Mouse (Mus musculus) forebrain, embryonic 12.5 days (tissue): ENCODE data around the gene Terb1. TPM values are rescaled to one million over a fixed set of nuclear protein-coding genes. Genes with fewer than 3 reads are reported as not detected.

Experiments
- ATAC-seq: fragments of 200-750 bp; cut with Nextera tagmentation; 2 replicates; pipeline ENCODE4 v1.8.0; 2017; ENCODE audit warnings: moderate TSS enrichment; ENCODE audit not compliant: low FRiP score
- H3K27ac ChIP-seq: fragments of 300-500 bp; sonication (generic); 2 replicates; pipeline ENCODE4 v1.5.1; 2016; ENCODE audit warnings: mild to moderate bottlenecking
- H3K27me3 ChIP-seq: fragments of 300-500 bp; sonication (generic); 2 replicates; pipeline ENCODE4 v1.6.1; 2016; ENCODE audit warnings: mild to moderate bottlenecking
- H3K36me3 ChIP-seq: fragments of 300-500 bp; sonication (generic); replicated peaks from 2 replicates; pipeline ENCODE4 v1.6.1; 2016; ENCODE audit warnings: mild to moderate bottlenecking
- H3K4me1 ChIP-seq: fragments of 300-500 bp; sonication (generic); 2 replicates; pipeline ENCODE4 v1.6.1; 2016
- H3K4me2 ChIP-seq: fragments of 300-500 bp; sonication (generic); 2 replicates; pipeline ENCODE4 v1.6.1; 2016; ENCODE audit warnings: mild to moderate bottlenecking, moderate library complexity
- H3K4me3 ChIP-seq: fragments of 300-500 bp; sonication (generic); replicated peaks from 2 replicates; pipeline ENCODE4 v1.5.1; 2016; ENCODE audit warnings: mild to moderate bottlenecking
- H3K9ac ChIP-seq: fragments of 300-500 bp; sonication (generic); 2 replicates; pipeline ENCODE4 v1.6.1; 2016; ENCODE audit warnings: mild to moderate bottlenecking
- H3K9me3 ChIP-seq: fragments of 300-500 bp; sonication (generic); 2 replicates; pipeline ENCODE4 v1.6.1; 2016
- WGBS: fragments of 180-500 bp; shearing (Covaris S2); methylation state at CpG from one replicate; pipeline ENCODE4 v1.1.7; 2016; 5-methylcytosine and 5-hydroxymethylcytosine counted together
- polyA plus RNA-seq: library from polyadenylated mRNA; unstranded; fragments of >200 nt; fragmentation: Nextera tagmentation; extraction: Ambion mirVana; gene quantifications from 2 replicates; pipeline ENCODE4 v1.2.1, GENCODE M21; 2016

The Terb1 gene
- 0.18 and 0.32 TPM in 2 replicates for polyA plus RNA-seq

DNA sequence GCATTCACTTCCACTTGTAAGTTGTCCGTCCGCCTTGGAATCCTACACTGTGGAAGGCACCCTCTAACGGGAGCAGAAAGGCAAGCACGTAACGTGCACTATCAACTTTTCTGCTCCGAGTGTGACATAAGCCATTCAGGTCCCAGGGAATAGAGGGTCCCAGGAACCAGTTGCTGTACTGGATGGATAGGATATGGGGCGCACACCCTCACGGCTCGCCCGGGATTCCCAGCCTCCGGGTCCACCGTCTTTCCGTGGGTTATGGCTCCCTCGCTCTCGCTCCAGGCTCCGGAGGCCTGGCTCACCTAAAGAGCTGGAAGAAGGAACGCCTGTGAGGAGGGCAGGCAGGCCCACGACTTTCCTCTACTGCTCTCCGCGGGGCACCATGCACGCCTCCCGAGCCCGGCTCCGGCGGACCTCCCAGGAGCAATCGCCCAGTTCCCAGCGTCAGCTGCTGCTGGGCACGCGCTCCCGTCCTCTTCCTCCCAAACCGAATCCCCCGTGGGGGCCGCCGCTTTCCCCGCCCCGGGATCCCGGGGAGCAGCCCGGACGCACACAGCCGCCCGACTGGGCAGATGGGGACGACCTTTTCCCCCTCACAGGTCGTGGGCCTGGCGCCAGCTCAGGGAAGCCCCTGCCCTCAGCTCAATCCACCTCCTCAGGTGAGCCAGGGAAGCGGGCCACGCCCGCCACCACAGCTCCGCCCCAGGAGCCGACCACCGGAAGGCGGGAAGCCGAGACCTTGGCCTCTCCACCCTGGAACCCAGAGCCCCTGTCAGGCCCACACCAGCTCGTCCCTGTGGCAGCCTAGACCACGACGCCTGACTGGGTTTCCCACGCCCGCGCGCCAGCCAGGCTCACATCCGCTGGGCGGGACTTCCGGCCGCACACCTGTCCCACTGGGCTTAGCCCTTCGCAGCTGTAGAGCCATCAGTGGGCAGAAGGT is at the start of gene Terb1:
Gene Terb1 (minus strand): TSS at position 850 of the 946 bp plus-strand sequence.
- Histone ChIP-seq H3K9me3 (no peaks in the 10 kb centered on the region), H3K4me2 (peak within 1 kb of the TSS; percentile 100), H3K27me3 (no peaks in the 10 kb centered on the region), H3K9ac (peak within 1 kb of the TSS; percentile 79), H3K36me3 (peaks cover 17% of the 10 kb centered on the region), H3K27ac (no peak within 1 kb of the TSS), H3K4me3 (peak within 1 kb of the TSS; percentile 56), H3K4me1 (peaks cover 13% of the 10 kb centered on the region)
- 1% methylated on average over 61 of the region's 64 CpGs for WGBS
- ATAC-seq = peak; percentile 75

DNA sequence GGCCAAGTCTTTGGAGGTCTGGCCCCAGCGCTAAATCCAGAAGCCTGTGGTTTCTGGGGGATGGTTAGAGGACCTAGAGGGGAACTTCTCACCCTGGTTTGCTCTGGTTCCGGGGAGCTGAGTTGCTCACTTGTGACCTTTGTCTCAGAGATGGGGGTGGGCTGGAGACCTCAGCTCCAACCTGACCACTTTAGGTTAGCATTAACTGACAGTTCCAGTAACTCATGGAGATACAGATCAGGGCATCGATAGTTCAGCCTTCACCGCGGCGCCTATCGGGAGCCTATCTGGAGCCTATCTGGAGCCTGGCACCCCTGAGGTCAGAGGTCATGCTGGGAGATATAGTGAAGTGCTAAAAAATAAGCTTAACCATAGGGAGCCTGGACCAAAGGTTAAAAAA is 47.5 kb upstream of the Terb1 start:
- peaks cover 4% of the 10 kb centered on the region; the same call in 1 of the 2 replicates for H3K27me3 ChIP-seq
- no peak for ATAC-seq
- 93% methylated on average over 7 of the region's 7 CpGs for WGBS
- H3K27ac ChIP-seq = no peak overlapping the region
- H3K9ac ChIP-seq = no peak overlapping the region
- no peak overlapping the region for H3K4me2 ChIP-seq
- no peak overlapping the region for H3K4me3 ChIP-seq
- H3K36me3 ChIP-seq = no peaks in the 10 kb centered on the region
- no peaks in the 10 kb centered on the region for H3K4me1 ChIP-seq
- no peaks in the 10 kb centered on the region for H3K9me3 ChIP-seq

- Histone ChIP-seq H3K36me3 (no peaks in the 10 kb centered on the region), H3K9me3 (no peaks in the 10 kb centered on the region), H3K27ac (no peak overlapping the region), H3K9ac (no peak overlapping the region), H3K4me1 (no peaks in the 10 kb centered on the region), H3K4me2 (no peak overlapping the region), H3K4me3 (no peak overlapping the region), H3K27me3 (peaks cover 4% of the 10 kb centered on the region; the same call in 1 of the 2 replicates)
- ATAC-seq = no peak
- 92% methylated on average over 4 of the region's 4 CpGs for WGBS
Measured at GRCm38 (mm10) chr8:104555191-104555590, 45.5 kb upstream of the Terb1 start.

DNA sequence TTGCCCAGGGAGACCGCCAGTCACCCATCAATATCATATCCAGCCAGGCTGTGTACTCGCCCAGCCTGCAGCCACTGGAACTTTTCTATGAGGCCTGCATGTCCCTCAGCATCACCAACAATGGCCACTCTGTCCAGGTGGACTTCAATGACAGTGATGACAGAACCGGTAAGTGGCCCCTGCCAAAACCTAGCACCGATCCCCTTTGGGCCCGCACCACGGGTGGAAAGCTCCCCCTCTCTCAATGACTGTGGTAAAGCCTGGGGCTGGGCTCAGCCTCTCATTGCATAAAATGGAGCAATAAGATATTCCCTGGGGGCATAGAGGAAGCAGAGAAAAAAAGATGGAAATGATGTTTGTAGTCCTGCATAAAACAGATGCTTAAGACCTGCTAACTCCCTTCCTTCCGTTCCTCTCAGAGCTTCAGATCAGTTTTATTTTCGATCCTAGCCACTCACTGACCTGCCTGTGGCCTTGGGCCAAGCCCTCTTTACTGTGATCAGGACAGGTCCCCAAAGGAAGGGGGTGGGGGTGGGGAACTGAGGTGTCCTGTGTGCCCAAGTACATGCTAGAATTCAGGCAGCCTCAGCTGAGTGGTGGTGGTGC is 33.8 kb upstream of the Terb1 start:
- no peak for ATAC-seq
- 84% methylated on average over 8 of the region's 8 CpGs for WGBS

DNA sequence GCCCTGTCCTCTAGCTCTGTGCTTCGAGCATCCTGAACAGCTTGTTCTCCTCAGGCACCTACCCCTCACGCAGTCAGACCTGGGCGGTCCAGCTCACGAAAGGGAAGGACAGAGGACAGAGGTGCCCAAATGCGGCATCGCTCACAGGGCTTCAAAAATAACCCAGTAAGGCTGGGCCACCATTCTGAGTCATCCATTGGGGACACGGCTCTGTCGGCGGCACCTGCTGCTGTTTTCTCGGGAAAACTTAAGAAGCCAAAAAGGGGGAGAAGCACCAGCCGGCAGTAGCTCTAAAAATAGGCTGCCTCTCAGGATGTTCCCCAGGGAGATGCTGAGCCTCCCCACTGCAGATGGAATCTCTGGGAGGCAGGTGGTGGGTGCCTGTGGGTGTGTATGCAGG is 32.5 kb upstream of the Terb1 start:
- no peak overlapping the region for H3K4me2 ChIP-seq
- H3K9ac ChIP-seq = no peak overlapping the region
- 0 out of 2 replicates have a peak overlapping the region, but pooled peaks have one; percentile 53 for H3K4me3 ChIP-seq
- WGBS = 8% methylated on average over 11 of the region's 11 CpGs
- H3K9me3 ChIP-seq = no peaks in the 10 kb centered on the region
- no peak for ATAC-seq
- peaks cover 17% of the 10 kb centered on the region for H3K4me1 ChIP-seq
- no peak overlapping the region for H3K27ac ChIP-seq
- H3K36me3 ChIP-seq = no peaks in the 10 kb centered on the region
- peaks cover 74% of the 10 kb centered on the region for H3K27me3 ChIP-seq

More for the DNA sequence above, 33.8 kb upstream of the Terb1 start:
- Histone ChIP-seq H3K9me3 (no peaks in the 10 kb centered on the region), H3K9ac (no peak overlapping the region), H3K27ac (no peak overlapping the region), H3K27me3 (peaks cover 61% of the 10 kb centered on the region), H3K36me3 (no peaks in the 10 kb centered on the region), H3K4me2 (no peak overlapping the region), H3K4me1 (peaks cover 17% of the 10 kb centered on the region), H3K4me3 (no peak overlapping the region)

DNA sequence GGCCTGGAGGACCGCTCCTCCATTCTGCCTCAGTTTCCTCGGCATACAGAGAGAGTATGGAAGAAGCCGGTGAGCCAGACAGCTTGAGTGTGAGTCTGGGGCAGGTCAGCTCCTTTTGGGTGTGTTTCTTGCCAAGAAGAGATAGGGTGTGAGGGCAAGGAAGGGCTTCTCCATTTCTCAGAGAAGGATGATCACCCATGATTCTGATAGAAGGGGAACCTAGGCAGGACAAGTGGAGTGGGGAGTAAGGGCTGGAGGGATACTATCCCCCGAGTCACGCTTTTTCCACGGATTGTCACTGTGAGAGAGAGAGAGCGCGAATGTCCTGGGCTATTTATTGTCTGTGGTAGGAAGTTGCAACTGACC is 31.8 kb upstream of the Terb1 start:
- 13% methylated on average over 8 of the region's 8 CpGs for WGBS
- Histone ChIP-seq H3K36me3 (no peaks in the 10 kb centered on the region), H3K27ac (no peak overlapping the region), H3K4me2 (peak overlapping the region; percentile 95), H3K4me1 (peaks cover 17% of the 10 kb centered on the region), H3K9me3 (no peaks in the 10 kb centered on the region), H3K27me3 (peaks cover 76% of the 10 kb centered on the region), H3K9ac (no peak overlapping the region), H3K4me3 (peak overlapping the region; percentile 53)
- no peak; the same call in 1 of the 2 replicates for ATAC-seq

GRCm38 (mm10) chr8:104540710-104541514 is 31.2 kb upstream of the Terb1 start:
- Histone ChIP-seq H3K4me3 (peak overlapping the region; percentile 53), H3K4me1 (peaks cover 17% of the 10 kb centered on the region), H3K27ac (no peak overlapping the region), H3K9me3 (no peaks in the 10 kb centered on the region), H3K27me3 (peaks cover 76% of the 10 kb centered on the region), H3K9ac (peak overlapping the region; percentile 59), H3K36me3 (no peaks in the 10 kb centered on the region), H3K4me2 (peak overlapping the region; percentile 95)
- WGBS = under 1% methylated on average over 71 of the region's 76 CpGs
- ATAC-seq = peak; percentile 82

DNA sequence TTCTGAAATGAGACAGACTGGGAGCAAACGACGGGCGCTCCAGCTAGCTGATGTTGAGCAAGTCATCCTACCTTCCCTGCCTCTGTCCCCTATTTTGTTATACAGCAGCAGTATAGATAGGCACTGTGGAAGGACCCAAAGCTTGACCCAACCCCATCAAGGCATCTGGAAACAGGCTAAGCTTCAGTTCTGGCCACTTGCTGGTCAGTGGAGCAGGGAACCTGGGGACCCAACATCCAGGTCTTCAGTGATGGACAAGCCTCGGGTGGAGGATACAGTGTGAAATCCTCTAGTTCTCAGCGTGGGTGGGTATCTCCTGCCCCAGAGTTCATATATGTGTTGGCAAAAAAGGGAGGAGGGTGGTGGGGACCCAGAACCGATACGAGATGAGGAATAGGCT is 30.5 kb upstream of the Terb1 start:
- no peak overlapping the region for H3K9ac ChIP-seq
- 30% methylated on average over 7 of the region's 7 CpGs for WGBS
- peaks cover 19% of the 10 kb centered on the region for H3K4me1 ChIP-seq
- H3K27ac ChIP-seq = no peak overlapping the region
- H3K4me3 ChIP-seq = peak overlapping the region; percentile 53
- no peak; the same call in 1 of the 2 replicates for ATAC-seq
- no peaks in the 10 kb centered on the region for H3K36me3 ChIP-seq
- H3K27me3 ChIP-seq = peaks cover 76% of the 10 kb centered on the region
- no peaks in the 10 kb centered on the region for H3K9me3 ChIP-seq
- peak overlapping the region; percentile 95 for H3K4me2 ChIP-seq

GRCm38 (mm10) chr8:104539566-104539965 is 29.9 kb upstream of the Terb1 start:
- H3K4me3 ChIP-seq = no peak overlapping the region
- no peak overlapping the region for H3K27ac ChIP-seq
- H3K9me3 ChIP-seq = no peaks in the 10 kb centered on the region
- no peak overlapping the region for H3K9ac ChIP-seq
- H3K4me1 ChIP-seq = peaks cover 25% of the 10 kb centered on the region
- H3K27me3 ChIP-seq = peaks cover 75% of the 10 kb centered on the region
- ATAC-seq = no peak
- no peak overlapping the region for H3K4me2 ChIP-seq
- H3K36me3 ChIP-seq = no peaks in the 10 kb centered on the region
- WGBS = 98% methylated on average over 2 of the region's 2 CpGs

DNA sequence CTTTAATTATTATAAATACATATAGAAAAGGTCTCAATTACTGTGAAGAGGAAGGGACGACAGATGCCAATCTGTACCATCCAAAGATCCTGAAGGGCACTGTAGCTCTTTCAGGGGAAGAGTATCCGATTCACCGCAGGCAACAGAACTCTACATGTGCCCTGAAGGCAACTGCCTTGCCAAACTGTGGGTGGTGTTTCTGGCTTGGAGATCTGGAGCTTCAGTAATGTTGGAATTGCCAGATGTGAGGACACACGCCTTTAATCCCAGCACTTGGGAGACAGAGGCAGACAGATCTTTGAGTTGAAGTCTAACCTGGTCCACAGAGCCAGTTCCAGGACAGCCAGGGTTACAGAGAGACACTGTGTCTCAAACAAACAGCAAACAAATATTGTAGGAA is 29.2 kb upstream of the Terb1 start:
- H3K9me3 ChIP-seq = no peaks in the 10 kb centered on the region
- no peak overlapping the region for H3K9ac ChIP-seq
- peaks cover 69% of the 10 kb centered on the region for H3K27me3 ChIP-seq
- 90% methylated on average over 4 of the region's 4 CpGs for WGBS
- H3K4me3 ChIP-seq = no peak overlapping the region
- H3K36me3 ChIP-seq = no peaks in the 10 kb centered on the region
- ATAC-seq = no peak
- H3K4me1 ChIP-seq = peaks cover 25% of the 10 kb centered on the region
- no peak overlapping the region for H3K4me2 ChIP-seq
- no peak overlapping the region for H3K27ac ChIP-seq

- H3K27me3 ChIP-seq = peaks cover 40% of the 10 kb centered on the region
- ATAC-seq = no peak
- H3K27ac ChIP-seq = no peak overlapping the region
- peaks cover 29% of the 10 kb centered on the region for H3K4me1 ChIP-seq
- H3K36me3 ChIP-seq = no peaks in the 10 kb centered on the region; the same call in 1 of the 2 replicates
- no peak overlapping the region for H3K4me2 ChIP-seq
- no peaks in the 10 kb centered on the region for H3K9me3 ChIP-seq
- H3K4me3 ChIP-seq = no peak overlapping the region
- WGBS = 80% methylated on average over 4 of the region's 4 CpGs
- H3K9ac ChIP-seq = no peak overlapping the region
Measured at GRCm38 (mm10) chr8:104536028-104536427, 26.3 kb upstream of the Terb1 start.

GRCm38 (mm10) chr8:104535378-104535777 is 25.7 kb upstream of the Terb1 start:
- H3K4me3 ChIP-seq = 0 out of 2 replicates have a peak overlapping the region, but pooled peaks have one; percentile 95
- no peak overlapping the region for H3K9ac ChIP-seq
- peaks cover 33% of the 10 kb centered on the region for H3K27me3 ChIP-seq
- H3K36me3 ChIP-seq = no peaks in the 10 kb centered on the region; the same call in 1 of the 2 replicates
- H3K27ac ChIP-seq = no peak overlapping the region
- H3K4me2 ChIP-seq = peak overlapping the region; percentile 63
- no peak for ATAC-seq
- no peaks in the 10 kb centered on the region for H3K9me3 ChIP-seq
- peaks cover 23% of the 10 kb centered on the region for H3K4me1 ChIP-seq
- WGBS = 41% methylated on average over 7 of the region's 7 CpGs
